In the genomic region with DNA sequence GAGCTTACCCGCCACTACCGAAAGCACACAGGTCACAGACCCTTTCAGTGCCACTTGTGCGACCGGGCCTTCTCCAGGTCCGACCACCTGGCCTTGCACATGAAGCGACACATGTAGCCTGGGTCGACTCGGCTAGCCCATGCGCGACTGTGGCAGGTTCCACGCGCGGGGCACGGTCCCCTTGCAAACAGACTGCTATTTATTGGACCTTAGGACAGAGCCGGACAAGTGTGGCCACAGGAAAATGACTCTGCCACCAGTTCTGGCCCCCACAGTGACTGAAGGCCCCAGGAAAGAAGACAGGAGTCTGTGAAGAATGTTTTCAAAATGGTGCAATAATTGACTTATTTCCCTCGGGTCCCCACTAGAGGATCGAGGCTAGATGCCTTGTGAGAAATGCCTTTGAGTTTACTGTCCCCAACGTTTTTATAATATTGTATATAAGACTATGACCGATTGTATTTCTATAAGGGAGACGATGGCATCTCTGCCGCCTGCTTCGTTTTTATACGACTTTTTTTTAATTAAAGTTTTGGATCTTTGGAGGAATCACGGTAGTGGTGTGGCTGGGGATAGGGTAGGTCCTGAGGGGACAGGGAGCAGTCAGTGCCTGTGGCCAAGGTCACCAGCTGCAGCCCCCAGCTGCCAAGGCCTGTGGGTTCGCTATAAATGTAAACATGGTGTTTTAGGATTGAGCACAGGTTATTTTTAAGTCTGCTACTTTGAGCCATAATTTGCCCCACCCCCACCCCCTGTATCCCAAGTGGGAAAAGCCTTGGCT, we compare ENCODE assay signal across 8 mouse cellular contexts. TPM values are rescaled to one million over a fixed set of nuclear protein-coding genes. Genes with fewer than 3 reads are reported as not detected.
DNase-seq lines count a peak whose midpoint lies in the region; ATAC-seq and TF ChIP-seq lines count a peak whose summit lies in the region.

No protein-coding gene starts in this region.

- no peak for DNase-seq in lung, adult 2 months
- DNase-seq in lung, postnatal 14 days = no peak
- peak; percentile 28 for DNase-seq in limb, embryonic 11.5 days (ENCODE audit: low spot score)
- no peak for DNase-seq in retina, postnatal 1 day
- no peak for DNase-seq in layer of hippocampus, adult 9-11 months
- no peak for DNase-seq in cerebellum, postnatal 36 days

- peaks cover 46% of the 10 kb centered on the region for H3K27me3 ChIP-seq in forebrain, embryonic 15.5 days
- peaks cover 39% of the 10 kb centered on the region for H3K27me3 ChIP-seq in limb, embryonic 11.5 days (ENCODE audit: control insufficient read depth, insufficient read depth, low read length)
- H3K27me3 ChIP-seq in neural tube, embryonic 14.5 days (ENCODE audit: control insufficient read depth, insufficient read depth, low read length) = peaks cover 21% of the 10 kb centered on the region

- TF ChIP-seq CTCF in lung, adult 2 months (IDR thresholded peaks at IDR 0.05; ENCODE audit: insufficient read depth, low read length) = no peak

- no peak overlapping the region for H3K27ac ChIP-seq in forebrain, embryonic 15.5 days (replicated peaks)
- no peak overlapping the region for H3K27ac ChIP-seq in limb, embryonic 11.5 days (replicated peaks; ENCODE audit: low read depth, low read length)
- no peak overlapping the region for H3K27ac ChIP-seq in neural tube, embryonic 14.5 days (ENCODE audit: low read depth, low read length)

- TF ChIP-seq POLR2A in lung, adult 2 months (IDR thresholded peaks at IDR 0.05; ENCODE audit: borderline replicate concordance, extremely low read depth, low read depth, low read length) = peak; percentile 48

- no peaks in the 10 kb centered on the region for H3K9me3 ChIP-seq in forebrain, embryonic 15.5 days
- H3K9me3 ChIP-seq in limb, embryonic 11.5 days (ENCODE audit: control insufficient read depth, low read length) = no peaks in the 10 kb centered on the region
- no peaks in the 10 kb centered on the region for H3K9me3 ChIP-seq in neural tube, embryonic 14.5 days (ENCODE audit: control insufficient read depth, low read length)

- ATAC-seq in forebrain, embryonic 15.5 days (replicated peaks) = no peak
- no peak for ATAC-seq in limb, embryonic 11.5 days (ENCODE audit: insufficient number of reproducible peaks, low FRiP score, low TSS enrichment, low read depth)
- no peak for ATAC-seq in neural tube, embryonic 14.5 days (ENCODE audit: low read depth)

- H3K36me3 ChIP-seq in forebrain, embryonic 15.5 days = no peaks in the 10 kb centered on the region
- no peaks in the 10 kb centered on the region for H3K36me3 ChIP-seq in limb, embryonic 11.5 days (ENCODE audit: control insufficient read depth, insufficient read depth, low read length)
- no peaks in the 10 kb centered on the region for H3K36me3 ChIP-seq in neural tube, embryonic 14.5 days (ENCODE audit: control insufficient read depth, insufficient read depth, low read length)

- H3K4me1 ChIP-seq in lung, adult 2 months (ENCODE audit: control insufficient read depth, insufficient read depth, low read length) = peaks cover 11% of the 10 kb centered on the region
- peaks cover 19% of the 10 kb centered on the region for H3K4me1 ChIP-seq in forebrain, embryonic 15.5 days
- peaks cover 3% of the 10 kb centered on the region; the same call in 1 of the 2 replicates for H3K4me1 ChIP-seq in limb, embryonic 11.5 days (ENCODE audit: control insufficient read depth, insufficient read depth, low read length)
- peaks cover 3% of the 10 kb centered on the region; the same call in 1 of the 2 replicates for H3K4me1 ChIP-seq in neural tube, embryonic 14.5 days (ENCODE audit: control insufficient read depth, insufficient read depth, low read length)

- no peak overlapping the region for H3K4me2 ChIP-seq in forebrain, embryonic 15.5 days (replicated peaks)
- no peak overlapping the region; the same call in 1 of the 2 replicates for H3K4me2 ChIP-seq in limb, embryonic 11.5 days (ENCODE audit: low read depth, severe bottlenecking)
- peak overlapping the region; percentile 11; the same call in 1 of the 2 replicates for H3K4me2 ChIP-seq in neural tube, embryonic 14.5 days (ENCODE audit: low read depth, low read length)

- H3K9ac ChIP-seq in forebrain, embryonic 15.5 days (replicated peaks) = no peak overlapping the region
- H3K9ac ChIP-seq in limb, embryonic 11.5 days (ENCODE audit: low read length) = no peak overlapping the region
- 0 out of 2 replicates have a peak overlapping the region, but pooled peaks have one; percentile 47 for H3K9ac ChIP-seq in neural tube, embryonic 14.5 days (replicated peaks; ENCODE audit: low read depth, low read length)

- peak overlapping the region; percentile 89 for H3K4me3 ChIP-seq in lung, adult 2 months (replicated peaks; ENCODE audit: extremely low read depth, low read depth, low read length)
- H3K4me3 ChIP-seq in forebrain, embryonic 15.5 days = 0 out of 2 replicates have a peak overlapping the region, but pooled peaks have one; percentile 59
- 0 out of 2 replicates have a peak overlapping the region, but pooled peaks have one; percentile 10 for H3K4me3 ChIP-seq in limb, embryonic 11.5 days (ENCODE audit: low read depth, low read length)
- peak overlapping the region; percentile 10; the same call in 1 of the 2 replicates for H3K4me3 ChIP-seq in neural tube, embryonic 14.5 days (ENCODE audit: low read depth, low read length)

- WGBS in lung, adult 2 months = 36% methylated on average over 25 of the region's 25 CpGs
- 55% methylated on average over 25 of the region's 25 CpGs for WGBS in forebrain, embryonic 15.5 days
- 55% methylated on average over 25 of the region's 25 CpGs for WGBS in limb, embryonic 11.5 days
- 60% methylated on average over 25 of the region's 25 CpGs for WGBS in neural tube, embryonic 14.5 days

RNA-seq across cellular contexts. Expression of gene Klf2, which starts 2.2 kb away (rescaled TPM):
- 144 and 340 TPM in 2 replicates for polyA plus RNA-seq in lung, adult 2 months (2012; rRNA removed)
- polyA plus RNA-seq in forebrain, embryonic 15.5 days (2015; fragmentation: Nextera tagmentation; extraction: Ambion mirVana) = 4.0 and 4.1 TPM in 2 replicates
- polyA plus RNA-seq in limb, embryonic 11.5 days (2014; fragmentation: Nextera tagmentation; extraction: Ambion mirVana) = 3.1 and 4.2 TPM in 2 replicates
- polyA plus RNA-seq in neural tube, embryonic 14.5 days (2014; fragmentation: Nextera tagmentation; extraction: Ambion mirVana) = 4.3 and 6.7 TPM in 2 replicates

RNA-seq across cellular contexts. Expression of gene Gm10282, which starts 15.9 kb away (rescaled TPM):
- 0.53 and 1.8 TPM in 2 replicates for polyA plus RNA-seq in lung, adult 2 months (2012; rRNA removed)
- polyA plus RNA-seq in forebrain, embryonic 15.5 days (2015; fragmentation: Nextera tagmentation; extraction: Ambion mirVana) = 23.0 and 23.1 TPM in 2 replicates
- polyA plus RNA-seq in limb, embryonic 11.5 days (2014; fragmentation: Nextera tagmentation; extraction: Ambion mirVana) = 36.7 and 36.8 TPM in 2 replicates
- 12.3 and 13.8 TPM in 2 replicates for polyA plus RNA-seq in neural tube, embryonic 14.5 days (2014; fragmentation: Nextera tagmentation; extraction: Ambion mirVana)

Comparison
In these comparisons a context has a peak if more than half of its experiments do, and no peak if none do; other contexts are left out.
1. H3K4me3 ChIP-seq: peak in every context shown above with its lines; median percentile 89 in lung, adult 2 months; 59 in forebrain, embryonic 15.5 days; 10 in limb, embryonic 11.5 days; 10 in neural tube, embryonic 14.5 days.
2. RNA of gene Klf2, which starts 2.2 kb away (polyA plus RNA-seq): 144 to 340 TPM in lung, adult 2 months; 4.3 to 6.7 TPM in neural tube, embryonic 14.5 days, 3.1 to 4.2 TPM in limb, embryonic 11.5 days and 4.0 to 4.1 TPM in forebrain, embryonic 15.5 days; every median in the first group is over 10 times any median in the second.